Mouse (Mus musculus): ENCODE measurements around the gene Rab3gap1.
"Not testable (repeated sequence)": the region's sequence is repeated elsewhere in the genome, so short reads cannot be mapped to it uniquely, and the experiment has no call there.

Rab3gap1 gene

GRCm38 (mm10) chr1:127915802-127916201, 47.2 kb downstream of the Rab3gap1 start:
- no peak for DNase-seq (ENCODE audit: low spot score in 2 of 2)

GRCm38 (mm10) chr1:127933405-127933804, 64.8 kb downstream of the Rab3gap1 start:
- DNase-seq (ENCODE audit: low spot score in 2 of 2): no peak

- DNase-seq (ENCODE audit: low spot score in 2 of 2): no peak
Measured at GRCm38 (mm10) chr1:127934322-127934721, 65.7 kb downstream of the Rab3gap1 start.

GRCm38 (mm10) chr1:127937277-127937676, 68.7 kb downstream of the Rab3gap1 start:
- no peak for DNase-seq (ENCODE audit: low spot score in 2 of 2)

GRCm38 (mm10) chr1:127942231-127942630, 73.7 kb downstream of the Rab3gap1 start:
- DNase-seq (ENCODE audit: low spot score in 2 of 2): no peak

- no peak for DNase-seq (ENCODE audit: low spot score in 2 of 2)
Measured at GRCm38 (mm10) chr1:127943516-127943915, 74.9 kb downstream of the Rab3gap1 start.

- no peak for DNase-seq (ENCODE audit: low spot score in 2 of 2)
Measured at GRCm38 (mm10) chr1:127945696-127946575, 77.4 kb downstream of the Rab3gap1 start.

GRCm38 (mm10) chr1:127946615-127947249, 78.2 kb downstream of the Rab3gap1 start:
- no peak for DNase-seq (ENCODE audit: low spot score in 2 of 2)

- DNase-seq (ENCODE audit: low spot score in 2 of 2): no peak
Measured at GRCm38 (mm10) chr1:127948748-127949147, 80.2 kb downstream of the Rab3gap1 start.

- no peak for DNase-seq (ENCODE audit: low spot score in 2 of 2)
Measured at GRCm38 (mm10) chr1:127952276-127952675, 83.7 kb downstream of the Rab3gap1 start.

- not testable (repeated sequence) for DNase-seq (ENCODE audit: low spot score in 2 of 2)
Measured at GRCm38 (mm10) chr1:127954198-127954597, 85.6 kb downstream of the Rab3gap1 start.

- DNase-seq (ENCODE audit: low spot score in 2 of 2): no peak
Measured at GRCm38 (mm10) chr1:127954800-127955199, 86.2 kb downstream of the Rab3gap1 start.

GRCm38 (mm10) chr1:127956524-127956923, 88.0 kb downstream of the Rab3gap1 start:
- DNase-seq (ENCODE audit: low spot score in 2 of 2): no peak

GRCm38 (mm10) chr1:127958801-127959200, 90.2 kb downstream of the Rab3gap1 start:
- DNase-seq (ENCODE audit: low spot score in 2 of 2): no peak

- no peak for DNase-seq (ENCODE audit: low spot score in 2 of 2)
Measured at GRCm38 (mm10) chr1:127959312-127959718, 90.7 kb downstream of the Rab3gap1 start.

- no peak for DNase-seq (ENCODE audit: low spot score in 2 of 2)
Measured at GRCm38 (mm10) chr1:127961140-127961539, 92.6 kb downstream of the Rab3gap1 start.

GRCm38 (mm10) chr1:127963326-127963725, 94.8 kb downstream of the Rab3gap1 start:
- no peak for DNase-seq (ENCODE audit: low spot score in 2 of 2)

GRCm38 (mm10) chr1:127970870-127971269, 102.3 kb downstream of the Rab3gap1 start:
- DNase-seq (ENCODE audit: low spot score in 2 of 2): no peak

- no peak for DNase-seq (ENCODE audit: low spot score in 2 of 2)
Measured at GRCm38 (mm10) chr1:127974082-127974481, 105.5 kb downstream of the Rab3gap1 start.

GRCm38 (mm10) chr1:127975676-127976075, 107.1 kb downstream of the Rab3gap1 start:
- DNase-seq (ENCODE audit: low spot score in 2 of 2): no peak

GRCm38 (mm10) chr1:127976106-127976505, 107.5 kb downstream of the Rab3gap1 start:
- DNase-seq (ENCODE audit: low spot score in 2 of 2): no peak

- no peak for DNase-seq (ENCODE audit: low spot score in 2 of 2)
Measured at GRCm38 (mm10) chr1:127978125-127978524, 109.6 kb downstream of the Rab3gap1 start.

Data from spleen, postnatal 14 days (tissue).